Mouse (Mus musculus) liver, adult 2 months (tissue): Measurements from ENCODE around the gene Nme7.

Source experiments
- CTCF ChIP-seq: fragments of 200-500 bp; IDR thresholded peaks from 2 replicates; pipeline ENCODE4 v1.5.1; 2011; ENCODE audit warnings: low read depth, low read length, control low read depth
- POLR2A ChIP-seq: fragments of 200-500 bp; IDR thresholded peaks from 2 replicates; pipeline ENCODE4 v1.6.1; 2011; ENCODE audit warnings: low read length, control low read depth; ENCODE audit not compliant: insufficient read depth; ENCODE audit errors: extremely low read depth

DNA sequence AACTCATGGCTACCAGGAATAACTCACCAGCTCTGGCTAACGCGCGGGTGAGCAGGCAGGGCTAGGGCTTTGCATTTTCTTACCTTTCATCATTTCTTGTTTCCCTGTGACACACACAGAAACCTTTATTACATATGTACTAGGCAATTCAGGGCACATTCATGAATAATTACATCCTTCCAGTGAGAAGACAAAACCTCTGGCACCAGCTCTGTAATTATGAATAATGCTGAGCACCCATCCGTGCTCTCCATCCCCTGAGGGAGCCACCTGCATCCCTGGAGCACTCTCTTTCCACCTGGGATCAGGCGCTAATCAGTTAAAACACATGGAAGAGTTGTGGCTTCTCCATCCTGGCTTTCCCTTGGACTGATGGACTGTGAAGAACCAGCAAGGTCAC, at the start of gene Nme7:
- no peak for TF ChIP-seq CTCF
- no peak for TF ChIP-seq POLR2A
